Mouse (Mus musculus): Measurements from ENCODE around the gene Ghdc. TPM values are rescaled to one million over a fixed set of nuclear protein-coding genes. Genes with fewer than 3 reads are reported as not detected.

The Ghdc gene
- polyA plus RNA-seq, 1 experiment from 2014 or later: 4.3 TPM

DNA sequence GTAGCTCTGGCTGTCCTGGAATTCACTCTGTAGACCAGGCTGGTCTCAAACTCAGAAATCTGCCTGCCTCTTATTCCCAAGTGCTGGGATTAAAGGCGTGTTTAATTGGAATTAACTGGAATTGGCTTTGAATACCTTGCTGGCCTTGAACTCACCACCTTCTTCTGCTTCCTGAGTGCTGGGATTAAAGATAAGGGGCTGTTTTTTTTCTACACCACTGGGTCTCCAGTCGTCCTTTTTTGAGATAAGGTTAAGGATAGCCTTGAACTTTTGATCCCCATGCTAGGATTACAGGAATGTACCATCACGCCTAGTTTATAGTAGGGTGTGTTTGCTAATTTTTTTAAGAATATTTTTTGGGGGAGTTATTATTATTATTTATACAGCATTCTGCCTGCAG, 7.3 kb upstream of the Ghdc start:
- 75% methylated on average over 3 of the region's 3 CpGs for WGBS
- DNase-seq (ENCODE audit: low spot score): no peak
- Histone ChIP-seq H3K27me3 (ENCODE audit: low read depth, poor library complexity, severe bottlenecking) (no peaks in the 10 kb centered on the region), H3K36me3 (peaks cover 19% of the 10 kb centered on the region), H3K4me3 (no peak overlapping the region), H3K27ac (no peak overlapping the region), H3K4me1 (no peaks in the 10 kb centered on the region), H3K9me3 (replicated peaks) (no peaks in the 10 kb centered on the region)

DNA sequence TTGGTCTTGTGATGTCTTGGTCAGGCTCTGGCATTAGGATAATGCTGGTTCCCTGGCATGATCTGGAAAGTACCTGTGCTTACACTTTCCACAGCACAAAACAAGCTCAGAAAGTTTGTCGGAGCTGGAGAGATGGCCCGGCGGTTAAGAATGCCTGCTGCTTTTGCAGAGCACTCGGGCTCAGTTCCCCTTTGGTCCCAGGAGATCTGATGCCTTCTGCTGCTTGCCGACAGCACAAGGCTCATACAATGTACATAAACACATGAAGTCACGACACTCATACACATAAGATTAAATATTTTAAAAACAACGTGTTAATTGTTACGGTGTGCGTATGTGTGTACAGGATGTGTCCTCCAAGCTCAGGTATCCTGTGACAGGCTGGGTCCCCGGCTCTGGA, 5.2 kb upstream of the Ghdc start:
- peaks cover 4% of the 10 kb centered on the region; the same call in 1 of the 2 replicates for H3K36me3 ChIP-seq
- H3K27ac ChIP-seq: no peak overlapping the region
- no peaks in the 10 kb centered on the region for H3K9me3 ChIP-seq (replicated peaks)
- no peak for DNase-seq (ENCODE audit: low spot score)
- H3K4me3 ChIP-seq: no peak overlapping the region
- WGBS: 88% methylated on average over 10 of the region's 10 CpGs
- peaks cover 3% of the 10 kb centered on the region for H3K4me1 ChIP-seq
- H3K27me3 ChIP-seq (ENCODE audit: low read depth, poor library complexity, severe bottlenecking): no peaks in the 10 kb centered on the region

DNA sequence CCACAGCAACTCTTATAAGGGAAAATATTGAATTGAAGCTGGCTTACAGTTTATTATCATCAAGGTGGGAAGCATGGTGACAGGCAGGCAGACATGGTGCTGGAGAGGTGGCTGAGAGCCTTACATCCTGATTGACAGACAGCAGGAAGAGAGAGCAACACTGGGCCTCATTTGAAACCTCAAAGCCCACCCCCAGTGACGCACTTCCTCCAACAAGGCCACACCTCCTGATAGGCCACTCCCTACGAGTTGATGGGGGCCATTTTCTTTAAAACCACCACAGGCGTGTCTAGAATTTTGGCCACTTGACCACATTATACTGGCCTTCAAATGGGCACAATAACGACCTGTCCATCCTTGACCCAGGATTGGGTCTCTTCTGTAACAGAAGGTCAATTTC, 3.5 kb upstream of the Ghdc start:
- Histone ChIP-seq H3K4me3 (no peak overlapping the region), H3K27ac (no peak overlapping the region), H3K9me3 (replicated peaks) (no peaks in the 10 kb centered on the region), H3K4me1 (peaks cover 14% of the 10 kb centered on the region), H3K36me3 (peaks cover 4% of the 10 kb centered on the region; the same call in 1 of the 2 replicates), H3K27me3 (ENCODE audit: low read depth, poor library complexity, severe bottlenecking) (no peaks in the 10 kb centered on the region)
- no peak for DNase-seq (ENCODE audit: low spot score)
- 70% methylated on average over 4 of the region's 4 CpGs for WGBS

DNA sequence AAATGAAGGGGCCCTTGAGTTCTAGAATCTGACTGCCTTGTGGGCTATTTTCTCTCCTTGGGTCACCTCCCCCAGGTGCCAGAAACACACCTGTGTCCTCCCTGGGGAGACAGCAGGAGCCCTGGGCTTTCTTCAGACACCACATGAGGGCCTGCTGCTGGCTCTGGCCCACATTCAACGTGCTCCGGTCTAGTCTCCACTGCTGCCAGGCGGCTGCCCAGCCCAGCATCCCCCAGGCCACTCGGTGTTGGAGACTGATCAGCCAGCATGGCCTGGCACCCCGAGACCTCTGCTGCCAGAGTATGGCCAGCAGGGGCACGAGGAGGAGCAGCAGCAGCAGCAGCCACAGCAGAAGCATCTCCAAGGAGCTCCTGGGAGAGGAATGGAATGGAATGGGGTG, 777 bp downstream of the Ghdc start:
- DNase-seq (ENCODE audit: low spot score): no peak
- Histone ChIP-seq H3K27me3 (ENCODE audit: low read depth, poor library complexity, severe bottlenecking) (0 out of 2 replicates have a peak, but pooled peaks cover 3% of the 10 kb centered on the region), H3K27ac (0 out of 2 replicates have a peak overlapping the region, but pooled peaks have one; percentile 61), H3K36me3 (no peaks in the 10 kb centered on the region), H3K4me3 (peak overlapping the region; percentile 62), H3K9me3 (replicated peaks) (no peaks in the 10 kb centered on the region), H3K4me1 (peaks cover 14% of the 10 kb centered on the region)
- WGBS: 55% methylated on average over 6 of the region's 6 CpGs

DNA sequence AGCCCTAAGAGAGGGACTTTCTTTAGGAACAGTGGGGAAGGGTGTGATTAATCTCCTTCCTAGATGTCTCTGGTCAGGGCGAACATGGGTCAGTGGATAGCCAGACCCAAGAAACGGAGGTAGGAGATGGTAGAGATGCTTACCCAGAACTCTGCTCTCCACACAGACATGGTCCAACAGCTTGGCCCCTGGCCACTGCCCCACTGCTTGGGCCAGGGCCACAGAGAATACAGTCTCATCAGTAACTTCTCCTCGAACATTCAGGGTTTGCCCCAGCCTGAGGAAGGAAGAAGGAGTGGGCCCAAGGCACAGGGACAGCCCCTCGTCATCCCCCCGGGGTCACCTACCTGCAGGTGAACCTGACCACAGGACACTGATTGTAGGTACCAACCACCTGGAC, 2.9 kb downstream of the Ghdc start:
- no peak for DNase-seq (ENCODE audit: low spot score)
- H3K9me3 ChIP-seq (replicated peaks): no peaks in the 10 kb centered on the region

DNA sequence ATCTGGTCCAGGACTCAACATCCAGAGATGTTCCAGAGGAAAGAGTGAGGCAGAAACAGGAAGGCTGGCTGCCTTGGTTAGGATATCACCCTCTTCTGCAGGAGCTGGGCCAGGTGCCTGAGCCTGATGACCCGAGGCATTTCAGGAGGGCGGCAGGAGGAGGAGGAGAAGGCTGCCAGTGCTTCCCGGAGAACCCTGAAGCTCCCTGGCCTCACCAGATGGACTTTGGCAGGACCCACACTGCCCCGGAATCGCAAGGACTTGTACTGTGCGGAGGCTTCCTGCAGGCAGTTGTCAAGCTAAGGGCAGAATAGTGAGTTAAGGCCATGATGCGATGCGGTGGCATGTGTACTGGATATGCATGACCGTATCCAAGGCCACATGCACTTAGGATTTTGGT, 4.0 kb downstream of the Ghdc start:
- Histone ChIP-seq H3K4me3 (no peak overlapping the region), H3K27me3 (ENCODE audit: low read depth, poor library complexity, severe bottlenecking) (peaks cover 21% of the 10 kb centered on the region), H3K4me1 (peaks cover 17% of the 10 kb centered on the region), H3K9me3 (replicated peaks) (no peaks in the 10 kb centered on the region), H3K27ac (no peak overlapping the region), H3K36me3 (no peaks in the 10 kb centered on the region)
- 81% methylated on average over 9 of the region's 9 CpGs for WGBS
- DNase-seq (ENCODE audit: low spot score): no peak

More for the DNA sequence above, 2.9 kb downstream of the Ghdc start:
- 87% methylated on average over 5 of the region's 5 CpGs for WGBS
- no peaks in the 10 kb centered on the region for H3K36me3 ChIP-seq
- no peak overlapping the region for H3K27ac ChIP-seq
- no peak overlapping the region for H3K4me3 ChIP-seq
- H3K4me1 ChIP-seq: peaks cover 14% of the 10 kb centered on the region
- peaks cover 10% of the 10 kb centered on the region for H3K27me3 ChIP-seq (ENCODE audit: low read depth, poor library complexity, severe bottlenecking)

DNA sequence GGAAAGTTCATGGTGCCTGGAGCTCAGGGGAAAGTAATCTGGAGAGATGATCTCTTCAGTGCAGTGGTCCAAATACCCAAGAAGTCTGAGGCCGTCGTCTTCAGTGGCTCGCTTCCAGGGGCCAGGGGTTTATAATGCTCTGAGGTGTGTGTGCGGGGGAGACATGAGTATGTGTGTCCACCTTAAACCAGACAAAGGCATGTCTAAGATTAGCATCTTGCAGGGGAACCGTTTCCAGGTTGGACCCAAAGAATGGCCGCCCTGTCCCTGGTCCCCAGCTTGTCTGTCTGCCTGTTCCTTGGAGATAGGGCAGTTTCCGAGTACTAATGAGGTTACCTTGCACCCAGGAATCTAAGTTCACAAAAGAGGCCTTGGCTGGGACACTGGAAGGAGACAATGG, 7.9 kb downstream of the Ghdc start, which contains the start of gene Hcrt:
Gene Hcrt, minus strand, starts transcription at position 101 of the 400 bp plus-strand sequence.
- no peak for DNase-seq (ENCODE audit: low spot score)
- peak within 1 kb of the TSS; percentile 56 for H3K4me3 ChIP-seq
- no peaks in the 10 kb centered on the region for H3K36me3 ChIP-seq
- WGBS: 89% methylated on average over 7 of the region's 7 CpGs
- peaks cover 57% of the 10 kb centered on the region for H3K27me3 ChIP-seq (ENCODE audit: low read depth, poor library complexity, severe bottlenecking)
- no peaks in the 10 kb centered on the region for H3K9me3 ChIP-seq (replicated peaks)
- H3K27ac ChIP-seq: peak within 1 kb of the TSS; percentile 11; the same call in 1 of the 2 replicates
- H3K4me1 ChIP-seq: peaks cover 24% of the 10 kb centered on the region

DNA sequence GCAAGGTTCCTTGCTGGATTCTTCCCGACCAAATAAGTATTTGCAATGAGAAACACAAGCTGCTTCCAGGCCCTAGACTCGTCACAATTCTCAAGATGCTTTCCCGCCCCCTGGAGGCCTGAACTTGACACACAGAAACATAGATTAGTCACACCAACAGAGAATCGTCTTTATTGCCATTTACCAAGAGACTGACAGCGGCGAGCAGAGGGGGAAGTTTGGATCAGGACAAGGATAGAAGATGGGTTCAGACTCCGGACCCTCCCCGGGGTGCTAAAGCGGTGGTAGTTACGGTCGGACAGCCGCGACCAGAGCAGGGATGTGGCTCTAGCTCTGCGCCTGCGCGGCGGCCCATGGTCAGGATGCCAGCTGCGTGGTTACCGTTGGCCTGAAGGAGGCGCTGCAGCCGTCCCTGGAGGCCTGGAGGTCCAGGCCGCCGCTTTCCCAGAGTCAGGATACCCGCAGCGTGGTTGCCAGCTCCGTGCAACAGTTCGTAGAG, 9.2 kb downstream of the Ghdc start:
- Histone ChIP-seq H3K4me1 (peaks cover 24% of the 10 kb centered on the region), H3K9me3 (replicated peaks) (no peaks in the 10 kb centered on the region), H3K4me3 (peak overlapping the region; percentile 56), H3K27ac (peak overlapping the region; percentile 11; the same call in 1 of the 2 replicates), H3K36me3 (no peaks in the 10 kb centered on the region), H3K27me3 (ENCODE audit: low read depth, poor library complexity, severe bottlenecking) (peaks cover 64% of the 10 kb centered on the region)
- peak; percentile 94 for DNase-seq (ENCODE audit: low spot score)
- 1% methylated on average over 27 of the region's 27 CpGs for WGBS

DNA sequence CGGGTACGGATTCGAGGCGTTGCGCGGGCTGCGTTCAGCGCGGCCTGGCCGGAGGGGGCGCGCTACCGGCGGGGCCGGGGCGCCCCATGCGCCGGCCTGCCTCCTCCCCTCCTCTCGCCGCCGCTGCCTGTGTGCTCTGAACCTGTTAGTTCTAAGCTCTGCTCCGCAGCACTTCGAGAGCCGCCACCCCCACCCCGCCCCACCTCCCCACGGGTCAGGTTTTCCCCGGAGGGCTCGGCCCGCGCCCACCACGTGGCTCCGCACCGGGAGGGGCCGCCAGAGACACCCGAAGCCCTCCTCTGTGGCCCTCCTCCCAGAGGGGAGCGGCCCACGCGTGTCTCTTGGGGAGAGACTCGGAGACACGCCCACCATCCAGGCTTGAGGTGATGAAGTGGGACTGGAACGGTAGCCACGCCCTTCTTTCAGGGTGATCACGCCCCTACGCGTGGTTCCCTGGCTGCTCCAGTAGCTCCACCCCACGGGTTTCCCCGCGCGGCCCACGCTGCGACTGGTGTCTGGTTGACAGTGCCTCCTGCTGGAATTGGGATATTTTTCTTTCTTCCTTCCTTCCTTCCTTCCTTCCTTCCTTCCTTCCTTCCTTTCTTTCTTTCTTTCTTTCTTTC, 11.0 kb downstream of the Ghdc start, which contains the start of gene Kcnh4:
Gene Kcnh4, minus strand, starts transcription at position 332 of the 623 bp plus-strand sequence.
- Histone ChIP-seq H3K27ac (peak within 1 kb of the TSS; percentile 74; the same call in 1 of the 2 replicates), H3K36me3 (no peaks in the 10 kb centered on the region), H3K4me1 (peaks cover 24% of the 10 kb centered on the region), H3K9me3 (replicated peaks) (no peaks in the 10 kb centered on the region), H3K4me3 (peak within 1 kb of the TSS; percentile 46), H3K27me3 (ENCODE audit: low read depth, poor library complexity, severe bottlenecking) (peaks cover 76% of the 10 kb centered on the region)
- DNase-seq (ENCODE audit: low spot score): peak; percentile 44
- under 1% methylated on average over 51 of the region's 51 CpGs for WGBS

DNA sequence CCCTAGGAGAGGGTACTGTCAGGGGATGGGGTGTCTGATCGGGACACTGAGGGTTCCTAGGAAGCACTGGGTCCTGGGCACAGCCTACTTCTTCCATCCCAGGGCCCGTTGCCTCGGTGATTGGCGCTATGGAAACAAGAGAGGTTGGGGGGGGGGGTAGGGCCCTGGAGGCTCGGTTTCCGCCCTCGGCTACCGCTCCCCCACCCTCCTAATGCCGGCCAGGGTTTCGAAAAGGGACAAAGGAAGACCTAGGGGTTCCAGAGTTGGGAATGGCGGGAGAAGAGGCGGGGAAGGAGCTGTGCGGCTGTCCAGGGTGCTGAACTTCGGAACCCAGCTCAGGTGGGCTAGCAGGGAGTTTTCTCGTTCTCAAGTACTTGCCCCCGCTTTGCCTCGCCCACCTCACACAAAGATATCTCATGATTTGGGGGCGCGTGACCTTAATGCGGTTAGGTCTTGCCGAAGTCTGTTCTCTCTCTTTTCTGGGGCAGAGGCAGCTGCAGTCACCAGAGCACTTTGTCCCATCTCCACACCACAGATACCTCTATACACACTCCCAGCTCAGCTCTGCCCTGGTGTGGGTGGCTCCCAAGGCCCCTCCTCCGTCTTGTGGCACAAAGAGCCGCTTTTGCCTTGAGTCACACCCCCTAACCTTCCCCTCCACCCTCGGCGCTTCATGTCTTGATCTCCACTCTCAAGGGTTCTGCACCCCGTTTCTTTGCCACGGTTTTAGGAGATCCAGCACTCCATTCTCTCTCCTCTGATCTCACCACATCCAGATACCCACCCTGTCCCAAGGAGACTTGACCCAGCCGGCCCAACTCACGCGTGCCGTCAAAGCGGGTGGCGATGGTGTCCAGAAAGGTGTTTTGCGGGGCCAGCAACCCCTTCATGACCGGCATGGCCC, 11.8 kb downstream of the Ghdc start:
- Histone ChIP-seq H3K4me1 (peaks cover 24% of the 10 kb centered on the region), H3K27me3 (ENCODE audit: low read depth, poor library complexity, severe bottlenecking) (peaks cover 76% of the 10 kb centered on the region), H3K4me3 (peak overlapping the region; percentile 46), H3K9me3 (replicated peaks) (no peaks in the 10 kb centered on the region), H3K27ac (peak overlapping the region; percentile 74), H3K36me3 (no peaks in the 10 kb centered on the region)
- peak; percentile 89 for DNase-seq (ENCODE audit: low spot score)
- WGBS: 2% methylated on average over 35 of the region's 35 CpGs

DNA sequence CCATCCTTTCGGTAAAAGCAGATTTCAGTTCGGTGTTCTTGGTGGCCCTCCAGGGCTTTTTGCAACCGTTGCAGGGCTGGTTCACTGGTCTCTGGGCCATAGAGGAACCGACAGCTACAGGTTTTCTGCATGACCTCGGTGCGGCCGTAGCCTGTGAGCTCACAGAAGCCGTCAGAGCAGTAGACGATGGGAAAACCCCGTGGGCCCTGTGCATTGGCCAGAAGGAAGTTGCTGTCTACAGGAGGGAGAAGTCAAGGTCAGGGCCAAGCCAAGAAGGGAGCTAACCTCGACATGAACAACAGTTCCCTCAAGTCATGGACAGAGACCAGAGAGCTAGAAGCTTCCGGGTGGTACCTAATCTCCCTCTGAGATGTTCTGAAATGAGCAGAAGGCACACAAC, 13.2 kb downstream of the Ghdc start:
- no peaks in the 10 kb centered on the region for H3K9me3 ChIP-seq (replicated peaks)
- WGBS: 91% methylated on average over 12 of the region's 12 CpGs
- no peak overlapping the region for H3K4me3 ChIP-seq
- peaks cover 66% of the 10 kb centered on the region for H3K27me3 ChIP-seq (ENCODE audit: low read depth, poor library complexity, severe bottlenecking)
- H3K27ac ChIP-seq: no peak overlapping the region
- peaks cover 24% of the 10 kb centered on the region for H3K4me1 ChIP-seq
- DNase-seq (ENCODE audit: low spot score): no peak
- H3K36me3 ChIP-seq: no peaks in the 10 kb centered on the region

DNA sequence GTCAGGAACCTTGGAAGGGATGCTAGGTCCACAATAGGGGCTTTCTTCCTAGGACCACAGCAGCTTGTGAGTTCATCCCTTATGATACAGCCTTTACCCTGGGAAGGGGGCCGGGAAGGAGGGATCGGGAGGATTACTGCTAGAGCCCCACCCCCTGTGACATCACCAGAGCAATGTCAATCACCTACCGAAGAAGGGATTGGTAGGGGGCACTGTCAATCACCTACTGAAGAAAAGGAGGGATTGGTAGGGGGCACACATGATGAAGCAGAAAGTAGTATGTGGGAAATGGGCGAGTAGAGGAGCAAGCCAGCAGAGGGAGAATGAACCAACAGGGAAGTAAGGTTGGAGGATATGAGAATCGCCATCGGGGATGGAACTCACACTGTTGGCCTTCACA, 14.3 kb downstream of the Ghdc start:
- WGBS: 74% methylated on average over 6 of the region's 6 CpGs
- Histone ChIP-seq H3K36me3 (no peaks in the 10 kb centered on the region), H3K9me3 (replicated peaks) (no peaks in the 10 kb centered on the region), H3K4me1 (peaks cover 22% of the 10 kb centered on the region), H3K27me3 (ENCODE audit: low read depth, poor library complexity, severe bottlenecking) (peaks cover 66% of the 10 kb centered on the region), H3K4me3 (no peak overlapping the region), H3K27ac (no peak overlapping the region)
- DNase-seq (ENCODE audit: low spot score): no peak

DNA sequence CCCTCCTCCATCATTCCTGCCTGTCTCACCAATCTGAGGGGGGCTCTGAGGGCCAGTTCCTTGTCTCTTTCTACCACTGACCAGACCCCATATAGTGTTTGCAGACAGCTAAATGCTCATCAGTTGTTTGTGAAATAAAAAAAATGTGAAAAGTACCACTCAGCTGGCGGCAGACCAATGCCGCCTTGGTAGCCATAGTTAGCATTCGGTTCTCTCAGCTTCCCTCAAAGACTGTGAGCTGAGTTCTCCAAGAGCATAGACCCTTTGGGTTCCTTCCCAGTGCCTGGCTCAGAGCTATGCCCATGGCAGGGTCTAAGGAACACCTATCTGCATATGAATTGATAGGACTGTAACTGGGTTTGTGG, 16.1 kb downstream of the Ghdc start:
- H3K27me3 ChIP-seq (ENCODE audit: low read depth, poor library complexity, severe bottlenecking): peaks cover 61% of the 10 kb centered on the region

More for the DNA sequence above, 16.1 kb downstream of the Ghdc start:
- H3K9me3 ChIP-seq (replicated peaks): no peaks in the 10 kb centered on the region
- WGBS: 92% methylated on average over 3 of the region's 3 CpGs
- H3K36me3 ChIP-seq: no peaks in the 10 kb centered on the region
- H3K4me1 ChIP-seq: peaks cover 16% of the 10 kb centered on the region
- no peak overlapping the region for H3K4me3 ChIP-seq
- no peak for DNase-seq (ENCODE audit: low spot score)
- H3K27ac ChIP-seq: no peak overlapping the region
